Mouse (Mus musculus) naive thymus-derived CD4-positive, alpha-beta T cell, adult 5 months (primary cell): ENCODE results near the gene 1810062G17Rik. TPM values are rescaled to one million over a fixed set of nuclear protein-coding genes. Genes with fewer than 3 reads are reported as not detected.

Source experiments
- polyA plus RNA-seq: library from polyadenylated mRNA; unstranded; fragments of 100-300 nt; shearing (Covaris generic); gene quantifications from one replicate; pipeline ENCODE4 v1.2.1, GENCODE M21; 2017

The 1810062G17Rik gene
- 0.91 TPM for polyA plus RNA-seq

DNA sequence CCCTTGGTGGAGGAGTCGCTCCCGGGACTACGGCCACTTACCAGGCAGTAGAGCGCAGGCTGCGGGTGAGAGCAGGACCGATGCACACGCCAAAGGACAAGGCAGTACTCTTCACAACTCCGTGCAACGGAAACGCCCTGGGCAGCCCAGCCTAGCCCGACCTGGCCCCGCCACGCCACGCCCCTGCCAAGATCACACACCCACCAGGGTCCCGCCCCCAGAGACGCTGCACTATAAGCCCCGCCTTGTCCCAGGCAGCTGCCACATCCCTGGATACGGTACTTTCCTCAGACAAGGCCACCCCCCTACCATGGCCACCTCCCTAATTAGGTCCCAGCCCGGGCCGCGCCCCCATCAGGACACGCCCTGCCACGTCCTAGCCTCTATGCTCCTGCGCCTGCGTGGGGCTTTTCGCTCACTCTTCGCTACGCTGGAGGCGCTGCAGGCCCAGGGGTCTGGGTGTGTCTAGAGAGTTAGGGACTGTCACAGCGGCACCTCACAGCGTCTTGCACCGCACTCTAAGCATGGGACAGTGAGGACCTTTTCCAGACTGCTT, at the start of gene 1810062G17Rik, which contains the start of gene Anxa5:
Gene 1810062G17Rik, plus strand, starts transcription at position 406 of the 556 bp plus-strand sequence.
Gene Anxa5, minus strand, starts transcription at position 363 of the 556 bp plus-strand sequence.

DNA sequence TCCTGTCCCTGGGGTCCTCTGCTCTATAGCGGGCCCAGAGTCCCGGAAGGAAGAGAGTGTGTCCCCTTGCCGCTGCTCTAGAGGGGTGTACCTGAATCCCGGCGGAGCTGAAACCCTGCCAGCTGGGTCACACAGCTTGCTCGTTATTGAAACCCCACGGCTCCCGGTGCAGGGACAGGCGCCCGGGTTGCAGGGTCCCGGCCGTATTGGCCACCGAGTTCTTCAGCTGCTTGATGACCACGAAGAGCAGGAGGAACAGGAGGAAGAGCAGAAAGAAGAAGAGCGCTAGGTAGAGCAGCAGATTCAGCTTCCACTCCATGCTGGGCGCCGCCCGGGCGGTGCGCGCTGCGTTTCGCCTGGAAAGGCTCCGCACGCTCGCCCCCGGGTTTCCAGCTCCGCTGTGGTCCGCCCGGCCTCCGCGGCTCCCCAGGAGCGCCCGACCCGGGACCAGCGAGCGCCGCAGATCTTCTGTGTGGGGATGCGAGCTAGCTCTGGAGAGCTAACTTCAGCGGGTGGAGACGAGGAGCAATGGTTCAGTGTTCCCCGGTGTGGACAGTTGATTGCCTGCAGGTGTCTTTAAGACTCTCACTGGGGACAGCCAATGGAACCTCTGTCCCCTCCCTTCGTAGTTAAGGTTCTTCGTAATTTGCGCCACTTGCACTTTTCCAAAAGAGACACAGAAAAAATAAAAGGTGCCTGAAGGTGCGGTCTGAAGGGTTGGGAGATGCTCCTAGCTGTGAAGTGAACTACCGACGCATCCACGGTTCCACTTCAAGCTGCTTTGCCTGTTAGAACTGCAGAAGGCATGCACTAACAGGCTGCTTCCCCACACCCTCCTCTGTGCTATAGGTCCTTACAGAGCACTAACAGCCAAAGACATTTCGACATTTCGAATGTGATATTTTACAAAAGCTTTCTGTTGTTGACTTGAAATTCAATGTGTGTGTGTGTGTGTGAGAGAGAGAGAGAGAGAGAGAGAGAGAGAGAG, 45.6 kb downstream of the 1810062G17Rik start, which contains the start of gene Gm11549:
Gene Gm11549, minus strand, starts transcription at position 741 of the 988 bp plus-strand sequence.

Other genes with a start within 250 kb of the 1810062G17Rik start
- 171 TPM for gene Anxa5, start within 50 bp of the 1810062G17Rik start, polyA plus RNA-seq
- not detected for gene Gm11549, start 45.9 kb downstream of the 1810062G17Rik start, polyA plus RNA-seq
- 36.2 TPM for gene Exosc9, start 76.7 kb downstream of the 1810062G17Rik start, polyA plus RNA-seq
- 0.39 TPM for gene Ccna2, start 96.2 kb downstream of the 1810062G17Rik start, polyA plus RNA-seq
- 0.14 TPM for gene Bbs7, start 137.5 kb downstream of the 1810062G17Rik start, polyA plus RNA-seq
- gene Trpc3, start 214.2 kb downstream of the 1810062G17Rik start, polyA plus RNA-seq = not detected